Comparison of ENCODE assay signal across 18 mouse cellular contexts in the genomic region with DNA sequence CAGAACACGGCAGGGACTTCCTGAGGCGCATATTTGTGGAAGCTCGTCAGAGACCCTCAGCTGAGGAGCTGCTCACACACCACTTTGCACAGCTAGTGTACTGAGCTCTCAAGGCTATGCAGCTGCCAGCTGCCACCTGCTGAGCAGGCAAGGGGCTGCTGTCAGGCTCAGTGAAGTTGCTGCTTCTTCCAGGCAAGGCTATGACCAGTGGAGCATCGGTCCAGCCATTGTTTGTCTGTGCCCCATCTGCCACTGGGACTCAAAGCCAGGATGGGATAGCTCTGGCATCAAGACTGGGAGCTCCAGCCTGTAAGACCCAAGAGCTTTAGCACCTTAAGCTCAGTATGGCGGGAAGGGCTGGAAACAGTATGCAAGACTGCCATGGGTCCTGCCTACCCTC. TPM values are rescaled to one million over a fixed set of nuclear protein-coding genes. Genes with fewer than 3 reads are reported as not detected.
DNase-seq lines count a peak whose midpoint lies in the region; ATAC-seq and TF ChIP-seq lines count a peak whose summit lies in the region.
"Had no signal": no experiment of that assay in that cellular context is flagged by ENCODE, and none has a peak within 500 bp of the region (broad histone marks: within the 10 kb centered on the region; RNA-seq: fewer than 3 reads in every experiment).

No protein-coding gene starts in this region.

- peaks cover 92% of the 10 kb centered on the region for H3K36me3 ChIP-seq in hindbrain, embryonic 14.5 days (replicated peaks; ENCODE audit: control insufficient read depth, insufficient read depth)
- H3K36me3 ChIP-seq in hindbrain, embryonic 12.5 days, result peaks cover 77% of the 10 kb centered on the region
- peaks cover 51% of the 10 kb centered on the region for H3K36me3 ChIP-seq in midbrain, postnatal 0 days (ENCODE audit: insufficient read depth, low read length)
- peaks cover 76% of the 10 kb centered on the region for H3K36me3 ChIP-seq in midbrain, embryonic 14.5 days (ENCODE audit: control insufficient read depth, insufficient read depth, low read length)

- no peak for ATAC-seq in hindbrain, embryonic 14.5 days (ENCODE audit: low FRiP score)
- ATAC-seq in hindbrain, embryonic 12.5 days (ENCODE audit: low FRiP score), result no peak
- ATAC-seq in midbrain, postnatal 0 days (ENCODE audit: low FRiP score), result no peak
- ATAC-seq in midbrain, embryonic 14.5 days (ENCODE audit: low FRiP score, low TSS enrichment), result no peak
- ATAC-seq in cerebellum, adult (ENCODE audit: insufficient number of reproducible peaks, low FRiP score, low TSS enrichment), result no peak
- ATAC-seq: activated CD4-positive, CD25-positive, alpha-beta regulatory T cell, adult 4 months had no signal

- no peak overlapping the region for H3K4me3 ChIP-seq in hindbrain, embryonic 14.5 days (replicated peaks; ENCODE audit: low read length)
- no peak overlapping the region for H3K4me3 ChIP-seq in hindbrain, embryonic 12.5 days
- no peak overlapping the region for H3K4me3 ChIP-seq in midbrain, postnatal 0 days (ENCODE audit: low read depth, low read length)
- no peak overlapping the region for H3K4me3 ChIP-seq in midbrain, embryonic 14.5 days (replicated peaks; ENCODE audit: low read depth, low read length)
- H3K4me3 ChIP-seq in olfactory bulb, adult 2 months (ENCODE audit: insufficient read depth, low read depth, low read length), result no peak overlapping the region
- H3K4me3 ChIP-seq: neural tube, embryonic 15.5 days had no signal

- no peak for TF ChIP-seq CTCF in midbrain, postnatal 0 days (IDR thresholded peaks at IDR 0.05)
- TF ChIP-seq CTCF in olfactory bulb, adult 2 months (IDR thresholded peaks at IDR 0.05; ENCODE audit: insufficient read depth, low read depth, low read length), result no peak

- peak; percentile 27 to 34 for DNase-seq in cerebellum, postnatal 14 days
- no peak for DNase-seq in cerebellum, adult 11-12 months
- no peak for DNase-seq in hindbrain, embryonic 14.5 days (ENCODE audit: low spot score)
- peak; percentile 42 for DNase-seq in midbrain, postnatal 0 days (ENCODE audit: low spot score)
- DNase-seq in midbrain, embryonic 14.5 days, result no peak
- DNase-seq: adrenal gland, postnatal 25 days; lung, embryonic 14.5 days; right cerebral cortex, postnatal 14 days had no signal

- no peak for TF ChIP-seq POLR2A in olfactory bulb, adult 2 months (IDR thresholded peaks at IDR 0.05; ENCODE audit: insufficient read depth, low read depth, low read length)

- H3K9me3 ChIP-seq in hindbrain, embryonic 14.5 days (ENCODE audit: control insufficient read depth, low read length), result no peaks in the 10 kb centered on the region
- no peaks in the 10 kb centered on the region for H3K9me3 ChIP-seq in hindbrain, embryonic 12.5 days (replicated peaks)
- H3K9me3 ChIP-seq in midbrain, postnatal 0 days (ENCODE audit: low read length), result no peaks in the 10 kb centered on the region
- H3K9me3 ChIP-seq in midbrain, embryonic 14.5 days (ENCODE audit: control insufficient read depth, low read length), result no peaks in the 10 kb centered on the region
- H3K9me3 ChIP-seq: neural tube, embryonic 15.5 days had no signal

- H3K27ac ChIP-seq in hindbrain, embryonic 14.5 days, result 0 out of 2 replicates have a peak overlapping the region, but pooled peaks have one; percentile 7
- no peak overlapping the region; the same call in 1 of the 2 replicates for H3K27ac ChIP-seq in hindbrain, embryonic 12.5 days
- H3K27ac ChIP-seq in midbrain, postnatal 0 days (ENCODE audit: low read depth, low read length), result no peak overlapping the region
- H3K27ac ChIP-seq in midbrain, embryonic 14.5 days (replicated peaks; ENCODE audit: low read depth, low read length), result no peak overlapping the region
- H3K27ac ChIP-seq in olfactory bulb, adult 2 months (ENCODE audit: insufficient read depth, low read depth, low read length), result peak overlapping the region; percentile 14; the same call in 1 of the 2 replicates
- H3K27ac ChIP-seq: neural tube, embryonic 15.5 days had no signal

- no peaks in the 10 kb centered on the region for H3K27me3 ChIP-seq in hindbrain, embryonic 14.5 days (ENCODE audit: control insufficient read depth, insufficient read depth, low read length)
- no peaks in the 10 kb centered on the region for H3K27me3 ChIP-seq in hindbrain, embryonic 12.5 days
- H3K27me3 ChIP-seq in midbrain, postnatal 0 days (ENCODE audit: insufficient read depth, low read length), result no peaks in the 10 kb centered on the region
- no peaks in the 10 kb centered on the region for H3K27me3 ChIP-seq in midbrain, embryonic 14.5 days (ENCODE audit: control insufficient read depth, insufficient read depth, low read length)
- H3K27me3 ChIP-seq: neural tube, embryonic 15.5 days had no signal

- no peak overlapping the region for H3K4me2 ChIP-seq in hindbrain, embryonic 14.5 days (replicated peaks)
- H3K4me2 ChIP-seq in hindbrain, embryonic 12.5 days (replicated peaks), result no peak overlapping the region
- H3K4me2 ChIP-seq in midbrain, postnatal 0 days (ENCODE audit: low read depth, low read length, poor library complexity, severe bottlenecking), result no peak overlapping the region
- H3K4me2 ChIP-seq in midbrain, embryonic 14.5 days (ENCODE audit: low read length), result no peak overlapping the region
- H3K4me2 ChIP-seq: lung, embryonic 14.5 days; neural tube, embryonic 15.5 days had no signal

- peaks cover 11% of the 10 kb centered on the region for H3K4me1 ChIP-seq in hindbrain, embryonic 14.5 days (replicated peaks; ENCODE audit: control insufficient read depth, insufficient read depth, low read length)
- H3K4me1 ChIP-seq in hindbrain, embryonic 12.5 days, result peaks cover 30% of the 10 kb centered on the region
- H3K4me1 ChIP-seq in midbrain, postnatal 0 days (ENCODE audit: insufficient read depth, low read length), result peaks cover 6% of the 10 kb centered on the region; the same call in 1 of the 2 replicates
- peaks cover 10% of the 10 kb centered on the region for H3K4me1 ChIP-seq in midbrain, embryonic 14.5 days (ENCODE audit: control insufficient read depth, insufficient read depth, low read length)
- peaks cover 37% of the 10 kb centered on the region for H3K4me1 ChIP-seq in olfactory bulb, adult 2 months (ENCODE audit: control insufficient read depth, insufficient read depth, low read length)

- no peak overlapping the region for H3K9ac ChIP-seq in hindbrain, embryonic 14.5 days
- no peak overlapping the region for H3K9ac ChIP-seq in hindbrain, embryonic 12.5 days
- no peak overlapping the region for H3K9ac ChIP-seq in midbrain, postnatal 0 days (replicated peaks; ENCODE audit: low read length, poor library complexity, severe bottlenecking)
- H3K9ac ChIP-seq in midbrain, embryonic 14.5 days (replicated peaks; ENCODE audit: low read length), result no peak overlapping the region
- H3K9ac ChIP-seq: lung, embryonic 14.5 days; neural tube, embryonic 15.5 days had no signal

- 77% methylated on average over 5 of the region's 5 CpGs for WGBS in hindbrain, embryonic 14.5 days
- 74% methylated on average over 5 of the region's 5 CpGs for whole genome bisulfite sequencing in hindbrain, embryonic 12.5 days
- WGBS in midbrain, postnatal 0 days, result 65% methylated on average over 5 of the region's 5 CpGs
- whole genome bisulfite sequencing in midbrain, embryonic 14.5 days, result 73% methylated on average over 5 of the region's 5 CpGs
- 43% methylated on average over 5 of the region's 5 CpGs for WGBS in olfactory bulb, adult 2 months

RNA-seq across cellular contexts. Expression of gene Gm10840, which starts 6.6 kb away (rescaled TPM):
- not detected in 2 replicates for polyA plus RNA-seq in hindbrain, embryonic 14.5 days (2014; fragmentation: Nextera tagmentation; extraction: Ambion mirVana)
- polyA plus RNA-seq in hindbrain, embryonic 12.5 days (2016; fragmentation: Nextera tagmentation; extraction: Ambion mirVana), result 0.93 and 1.0 TPM in 2 replicates
- total RNA-seq in midbrain, postnatal 0 days (2014; rRNA removed), result not detected in 2 replicates
- polyA plus RNA-seq in midbrain, postnatal 0 days (2015; fragmentation: Nextera tagmentation; extraction: Ambion mirVana), result not detected in 2 replicates
- not detected in 2 replicates for polyA plus RNA-seq in midbrain, embryonic 14.5 days (2014; fragmentation: Nextera tagmentation; extraction: Ambion mirVana)
- polyA plus RNA-seq in olfactory bulb, adult 2 months (2012; ENCODE audit: insufficient read depth, insufficient read length, low replicate concordance, missing spikeins), result not detected in 2 replicates
- total RNA-seq: adrenal gland, postnatal 25 days; layer of hippocampus, postnatal 25 days; left cerebral cortex, postnatal 36 days; monocyte, adult 5-6 weeks had no signal
- polyA plus RNA-seq: activated CD4-positive, CD25-positive, alpha-beta regulatory T cell, adult 4 months; cortical plate, adult 2 months; heart, embryonic 14.5 days; lung, embryonic 14.5 days; neural tube, embryonic 15.5 days had no signal

RNA-seq across cellular contexts. Expression of gene Limd2, which starts 6.6 kb away (rescaled TPM):
- polyA plus RNA-seq in hindbrain, embryonic 14.5 days (2014; fragmentation: Nextera tagmentation; extraction: Ambion mirVana), result 140 and 158 TPM in 2 replicates
- polyA plus RNA-seq in hindbrain, embryonic 12.5 days (2016; fragmentation: Nextera tagmentation; extraction: Ambion mirVana), result 302 and 316 TPM in 2 replicates
- 69.7 and 81.8 TPM in 2 replicates for total RNA-seq in midbrain, postnatal 0 days (2014; rRNA removed)
- polyA plus RNA-seq in midbrain, postnatal 0 days (2015; fragmentation: Nextera tagmentation; extraction: Ambion mirVana), result 122 and 141 TPM in 2 replicates
- polyA plus RNA-seq in midbrain, embryonic 14.5 days (2014; fragmentation: Nextera tagmentation; extraction: Ambion mirVana), result 161 and 171 TPM in 2 replicates
- 164 and 291 TPM in 2 replicates for polyA plus RNA-seq in olfactory bulb, adult 2 months (2012; ENCODE audit: insufficient read depth, insufficient read length, low replicate concordance, missing spikeins)

RNA-seq across cellular contexts. Expression of gene Strada, which starts 47.9 kb away (rescaled TPM):
- polyA plus RNA-seq in hindbrain, embryonic 14.5 days (2014; fragmentation: Nextera tagmentation; extraction: Ambion mirVana), result 27.4 and 30.1 TPM in 2 replicates
- 33.9 and 38.7 TPM in 2 replicates for polyA plus RNA-seq in hindbrain, embryonic 12.5 days (2016; fragmentation: Nextera tagmentation; extraction: Ambion mirVana)
- total RNA-seq in midbrain, postnatal 0 days (2014; rRNA removed), result 26.9 and 31.2 TPM in 2 replicates
- polyA plus RNA-seq in midbrain, postnatal 0 days (2015; fragmentation: Nextera tagmentation; extraction: Ambion mirVana), result 21.2 and 22.7 TPM in 2 replicates
- 30.0 and 30.5 TPM in 2 replicates for polyA plus RNA-seq in midbrain, embryonic 14.5 days (2014; fragmentation: Nextera tagmentation; extraction: Ambion mirVana)
- polyA plus RNA-seq in olfactory bulb, adult 2 months (2012; ENCODE audit: insufficient read depth, insufficient read length, low replicate concordance, missing spikeins), result 209 TPM in 1 of 2 replicates, not detected in the other

Comparison
In these comparisons a context has a peak if more than half of its experiments do, and no peak if none do; other contexts are left out.
1. DNase-seq: peak in cerebellum, postnatal 14 days (2 of 2) and midbrain, postnatal 0 days (single experiment); none in cerebellum, adult 11-12 months (single experiment), hindbrain, embryonic 14.5 days (single experiment) and midbrain, embryonic 14.5 days (single experiment).
2. H3K27ac ChIP-seq: peak in hindbrain, embryonic 14.5 days (single experiment) and olfactory bulb, adult 2 months (single experiment); none in hindbrain, embryonic 12.5 days (single experiment), midbrain, postnatal 0 days (single experiment) and midbrain, embryonic 14.5 days (single experiment).